In the genomic region with DNA sequence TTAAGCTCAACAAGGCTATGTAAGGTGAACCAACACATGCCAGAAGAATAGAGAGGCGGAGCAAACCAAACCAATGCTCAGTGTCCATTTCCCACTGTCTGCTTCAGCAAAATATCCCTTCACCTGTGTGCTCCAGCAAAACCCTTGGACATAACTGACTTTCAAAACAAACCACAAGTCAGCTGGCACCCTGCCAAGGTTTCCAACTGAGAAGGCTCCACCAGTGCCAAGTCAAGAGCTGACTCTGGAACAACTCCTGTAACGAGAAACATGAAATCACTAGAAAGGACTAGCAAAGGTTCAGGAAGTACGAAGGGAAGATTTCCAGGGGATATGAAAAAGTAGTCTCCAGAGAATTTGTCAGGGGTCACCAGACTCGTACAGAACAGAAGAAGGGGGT, we compare ENCODE assay signal across 10 mouse cellular contexts. TPM values are rescaled to one million over a fixed set of nuclear protein-coding genes. Genes with fewer than 3 reads are reported as not detected.
A peak's percentile ranks its signal among the peaks of the same experiment; 100 is the strongest.
DNase-seq lines count a peak whose midpoint lies in the region; ATAC-seq and TF ChIP-seq lines count a peak whose summit lies in the region.
"Had no signal": no experiment of that assay in that cellular context is flagged by ENCODE, and none has a peak within 500 bp of the region (broad histone marks: within the 10 kb centered on the region; RNA-seq: fewer than 3 reads in every experiment).

No protein-coding gene starts in this region.

- 56% methylated on average over 4 of the region's 4 CpGs for WGBS in neural tube, embryonic 11.5 days
- 31% methylated on average over 4 of the region's 4 CpGs for WGBS in heart, adult 2 months
- WGBS in limb, embryonic 14.5 days: 29% methylated on average over 4 of the region's 4 CpGs

- H3K4me1 ChIP-seq in neural tube, embryonic 11.5 days (ENCODE audit: control insufficient read depth, insufficient read depth, low read length): no peaks in the 10 kb centered on the region
- H3K4me1 ChIP-seq in bone marrow macrophage, adult 2 months (ENCODE audit: control insufficient read depth, insufficient read depth, low read length): peaks cover 22% of the 10 kb centered on the region
- H3K4me1 ChIP-seq in heart, adult 2 months (ENCODE audit: control insufficient read depth, insufficient read depth, low read length): peaks cover 10% of the 10 kb centered on the region
- peaks cover 5% of the 10 kb centered on the region for H3K4me1 ChIP-seq in limb, embryonic 14.5 days (ENCODE audit: control insufficient read depth, insufficient read depth, low read length)

- H3K36me3 ChIP-seq in neural tube, embryonic 11.5 days (ENCODE audit: control insufficient read depth, insufficient read depth, low read length): no peaks in the 10 kb centered on the region
- peaks cover 20% of the 10 kb centered on the region for H3K36me3 ChIP-seq in heart, adult 2 months (ENCODE audit: control insufficient read depth, insufficient read depth, low read length)
- H3K36me3 ChIP-seq in limb, embryonic 14.5 days (ENCODE audit: control insufficient read depth, insufficient read depth, low read length): peaks cover 8% of the 10 kb centered on the region; the same call in 1 of the 2 replicates

- intact Hi-C loops in heart, adult 2 months (cut with DNase I): loop anchor here (10.0 kb wide), 1 partner anchor 274 kb away; the partner anchor contains the start of gene Plod2

- no peak overlapping the region for H3K4me2 ChIP-seq in neural tube, embryonic 11.5 days (ENCODE audit: low read depth)
- no peak overlapping the region for H3K4me2 ChIP-seq in limb, embryonic 14.5 days (replicated peaks; ENCODE audit: low read depth, low read length, severe bottlenecking)

- no peak overlapping the region for H3K9ac ChIP-seq in neural tube, embryonic 11.5 days (ENCODE audit: low read length)
- H3K9ac ChIP-seq in heart, adult 2 months (ENCODE audit: low read depth, low read length): no peak overlapping the region
- H3K9ac ChIP-seq in limb, embryonic 14.5 days (ENCODE audit: low read depth, low read length, severe bottlenecking): no peak overlapping the region

- ATAC-seq in neural tube, embryonic 11.5 days (ENCODE audit: insufficient read depth, low FRiP score, low TSS enrichment): no peak
- 0 out of 2 replicates have a peak, but pooled peaks have one; percentile 25 for ATAC-seq in limb, embryonic 14.5 days (ENCODE audit: low FRiP score, low read depth)
- no peak for ATAC-seq in erythroblast, adult 5-6 weeks (replicated peaks; ENCODE audit: low FRiP score, poor library complexity, severe bottlenecking)

- peak; percentile 14 for DNase-seq in neural tube, embryonic 11.5 days (ENCODE audit: low spot score)
- DNase-seq in neural tube, embryonic 10.5 days (ENCODE audit: extremely low spot score, low spot score): no peak
- DNase-seq in heart, adult 2 months: peak; percentile 77 to 81
- peak; percentile 75 for DNase-seq in limb, embryonic 14.5 days (ENCODE audit: low spot score)
- DNase-seq in spleen, adult 18-20 months: no peak
- no peak for DNase-seq in thymus, postnatal 36 days

- H3K27ac ChIP-seq in neural tube, embryonic 11.5 days (ENCODE audit: low read depth, low read length): no peak overlapping the region
- H3K27ac ChIP-seq in bone marrow macrophage, adult 2 months (ENCODE audit: insufficient read depth, low read depth, low read length): 0 out of 2 replicates have a peak overlapping the region, but pooled peaks have one; percentile 11
- H3K27ac ChIP-seq in heart, adult 2 months: peak overlapping the region; percentile 45
- 0 out of 2 replicates have a peak overlapping the region, but pooled peaks have one; percentile 19 for H3K27ac ChIP-seq in limb, embryonic 14.5 days (replicated peaks; ENCODE audit: low read depth, low read length)

- no peak for TF ChIP-seq POLR2A in bone marrow macrophage, adult 2 months (IDR thresholded peaks at IDR 0.05; ENCODE audit: borderline replicate concordance, low read depth, low read length)
- TF ChIP-seq POLR2A in heart, adult 2 months (IDR thresholded peaks at IDR 0.05; ENCODE audit: insufficient read depth, low read depth, low read length): no peak
- TF ChIP-seq POLR2A in limb, embryonic 14.5 days (IDR thresholded peaks at IDR 0.05; ENCODE audit: borderline replicate concordance, extremely low read depth, insufficient read depth, insufficient read length): no peak

- no peak for TF ChIP-seq CTCF in bone marrow macrophage, adult 2 months (IDR thresholded peaks at IDR 0.05; ENCODE audit: low read depth, low read length)
- no peak for TF ChIP-seq CTCF in heart, adult 2 months (IDR thresholded peaks at IDR 0.05)

- TF ChIP-seq EP300 in heart, adult 2 months (IDR thresholded peaks at IDR 0.05; ENCODE audit: insufficient read depth, low read depth, low read length): no peak

- no peaks in the 10 kb centered on the region for H3K9me3 ChIP-seq in neural tube, embryonic 11.5 days (ENCODE audit: control insufficient read depth, low read length)
- H3K9me3 ChIP-seq in limb, embryonic 14.5 days (ENCODE audit: control insufficient read depth, low read length): no peaks in the 10 kb centered on the region

- no peak overlapping the region for H3K4me3 ChIP-seq in neural tube, embryonic 11.5 days (ENCODE audit: low read depth, low read length)
- no peak overlapping the region for H3K4me3 ChIP-seq in bone marrow macrophage, adult 2 months (ENCODE audit: insufficient read depth, low read length)
- H3K4me3 ChIP-seq in heart, adult 2 months: no peak overlapping the region
- no peak overlapping the region for H3K4me3 ChIP-seq in limb, embryonic 14.5 days (replicated peaks; ENCODE audit: low read length)

- H3K79me2 ChIP-seq in heart, adult 2 months (replicated peaks; ENCODE audit: control insufficient read depth, insufficient read depth, low read length): no peaks in the 10 kb centered on the region

- no peaks in the 10 kb centered on the region for H3K27me3 ChIP-seq in neural tube, embryonic 11.5 days (ENCODE audit: control insufficient read depth, insufficient read depth, low read length)
- H3K27me3 ChIP-seq in heart, adult 2 months (ENCODE audit: control insufficient read depth, insufficient read depth, low read length): no peaks in the 10 kb centered on the region
- H3K27me3 ChIP-seq in limb, embryonic 14.5 days (ENCODE audit: control insufficient read depth, insufficient read depth, low read length): no peaks in the 10 kb centered on the region

RNA-seq across cellular contexts. Expression of gene Plscr2, which starts 4.5 kb away (rescaled TPM):
- polyA plus RNA-seq in neural tube, embryonic 11.5 days (2014; fragmentation: Nextera tagmentation; extraction: Ambion mirVana): 0.20 TPM in 1 of 2 replicates, not detected in the other
- not detected in 2 replicates for polyA plus RNA-seq in bone marrow macrophage, adult 2 months (2012; ENCODE audit: insufficient read depth, insufficient read length, missing spikeins)
- 10 to 100 TPM; 25.1 to 27.1 TPM for total RNA-seq in heart, adult 2 months (2021)
- polyA plus RNA-seq in heart, adult 2 months (2012; rRNA removed): 12.1 and 21.0 TPM in 2 replicates
- polyA plus RNA-seq in limb, embryonic 14.5 days (2012; rRNA removed): 0.77 and 0.96 TPM in 2 replicates
- polyA plus RNA-seq in limb, embryonic 14.5 days (2014; fragmentation: Nextera tagmentation; extraction: Ambion mirVana): 1.3 and 1.5 TPM in 2 replicates
- not detected in 2 replicates for total RNA-seq in erythroblast, adult 5-6 weeks (2015; ENCODE audit: low replicate concordance)
- total RNA-seq in erythroblast, adult 5-6 weeks (2017; ENCODE audit: low replicate concordance): not detected in 2 replicates
- polyA plus RNA-seq: neural tube, embryonic 14.5 days had no signal

RNA-seq across cellular contexts. Expression of gene Plscr1, which starts 21.4 kb away (rescaled TPM):
- polyA plus RNA-seq in neural tube, embryonic 11.5 days (2014; fragmentation: Nextera tagmentation; extraction: Ambion mirVana): 27.9 and 34.8 TPM in 2 replicates
- 11.3 and 15.7 TPM in 2 replicates for polyA plus RNA-seq in bone marrow macrophage, adult 2 months (2012; ENCODE audit: insufficient read depth, insufficient read length, missing spikeins)
- total RNA-seq in heart, adult 2 months (2021): 10 to 100 TPM; 11.0 to 14.0 TPM
- polyA plus RNA-seq in heart, adult 2 months (2012; rRNA removed): 6.1 and 9.9 TPM in 2 replicates
- 8.7 and 9.4 TPM in 2 replicates for polyA plus RNA-seq in limb, embryonic 14.5 days (2012; rRNA removed)
- 13.1 and 13.6 TPM in 2 replicates for polyA plus RNA-seq in limb, embryonic 14.5 days (2014; fragmentation: Nextera tagmentation; extraction: Ambion mirVana)
- total RNA-seq in erythroblast, adult 5-6 weeks (2015; ENCODE audit: low replicate concordance): 17.8 and 35.2 TPM in 2 replicates
- total RNA-seq in erythroblast, adult 5-6 weeks (2017; ENCODE audit: low replicate concordance): 19.1 TPM in 2 replicates

RNA-seq across cellular contexts. Expression of gene 1700057G04Rik, which starts 38.2 kb away (rescaled TPM):
- not detected in 2 replicates for polyA plus RNA-seq in neural tube, embryonic 11.5 days (2014; fragmentation: Nextera tagmentation; extraction: Ambion mirVana)
- not detected in 2 replicates for polyA plus RNA-seq in bone marrow macrophage, adult 2 months (2012; ENCODE audit: insufficient read depth, insufficient read length, missing spikeins)
- total RNA-seq in heart, adult 2 months (2021): not detected
- not detected in 2 replicates for polyA plus RNA-seq in heart, adult 2 months (2012; rRNA removed)
- polyA plus RNA-seq in limb, embryonic 14.5 days (2012; rRNA removed): not detected in 2 replicates
- polyA plus RNA-seq in limb, embryonic 14.5 days (2014; fragmentation: Nextera tagmentation; extraction: Ambion mirVana): not detected in 2 replicates
- not detected in 2 replicates for total RNA-seq in erythroblast, adult 5-6 weeks (2015; ENCODE audit: low replicate concordance)
- not detected in 2 replicates for total RNA-seq in erythroblast, adult 5-6 weeks (2017; ENCODE audit: low replicate concordance)
- total RNA-seq: layer of hippocampus, postnatal 14 days had no signal
- polyA plus RNA-seq: neural tube, embryonic 14.5 days had no signal

Comparison
In these comparisons a context has a peak if more than half of its experiments do, and no peak if none do; other contexts are left out.
1. DNase-seq: peak in neural tube, embryonic 11.5 days (single experiment), heart, adult 2 months (2 of 2) and limb, embryonic 14.5 days (single experiment); none in neural tube, embryonic 10.5 days (single experiment), spleen, adult 18-20 months (0 of 2) and thymus, postnatal 36 days (0 of 2).